In the genomic region with DNA sequence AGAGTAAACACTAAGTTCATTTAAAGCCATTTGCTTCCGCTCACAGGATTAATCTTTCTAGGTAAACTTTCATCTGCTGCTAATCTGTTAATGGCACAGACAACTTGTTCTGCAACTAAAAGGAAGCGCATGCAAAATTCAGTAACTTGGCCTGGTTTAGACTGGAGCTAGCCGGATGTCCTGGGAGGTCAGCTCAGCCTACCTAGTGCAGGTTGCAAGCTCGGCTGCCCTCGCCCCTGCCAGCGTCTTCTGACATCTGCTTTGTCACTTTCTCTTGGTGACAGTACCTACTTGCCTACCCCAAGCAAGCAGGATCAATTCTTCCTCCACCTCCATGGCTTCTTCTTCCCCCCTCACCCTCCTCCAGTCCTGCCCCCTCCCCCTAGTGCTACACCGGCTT, we compare ENCODE assay signal across 10 mouse cellular contexts.
DNase-seq lines count a peak whose midpoint lies in the region; ATAC-seq and TF ChIP-seq lines count a peak whose summit lies in the region.
"Had no signal": no experiment of that assay in that cellular context is flagged by ENCODE, and none has a peak within 500 bp of the region (broad histone marks: within the 10 kb centered on the region; RNA-seq: fewer than 3 reads in every experiment).

No protein-coding gene starts in this region.

- H3K9me3 ChIP-seq in embryonic facial prominence, embryonic 12.5 days, result no peaks in the 10 kb centered on the region
- H3K9me3 ChIP-seq in hindbrain, postnatal 0 days (ENCODE audit: low read length), result no peaks in the 10 kb centered on the region
- no peaks in the 10 kb centered on the region for H3K9me3 ChIP-seq in midbrain, postnatal 0 days (ENCODE audit: low read length)

- no peak overlapping the region for H3K4me3 ChIP-seq in embryonic facial prominence, embryonic 12.5 days
- no peak overlapping the region for H3K4me3 ChIP-seq in hindbrain, postnatal 0 days (ENCODE audit: low read length)
- no peak overlapping the region for H3K4me3 ChIP-seq in midbrain, postnatal 0 days (ENCODE audit: low read depth, low read length)

- H3K4me1 ChIP-seq in embryonic facial prominence, embryonic 12.5 days, result peaks cover 14% of the 10 kb centered on the region; the same call in 1 of the 2 replicates
- H3K4me1 ChIP-seq in hindbrain, postnatal 0 days (ENCODE audit: insufficient read depth, low read length), result peaks cover 13% of the 10 kb centered on the region
- H3K4me1 ChIP-seq in midbrain, postnatal 0 days (ENCODE audit: insufficient read depth, low read length), result no peaks in the 10 kb centered on the region

- no peak overlapping the region for H3K9ac ChIP-seq in embryonic facial prominence, embryonic 12.5 days
- no peak overlapping the region for H3K9ac ChIP-seq in hindbrain, postnatal 0 days (replicated peaks; ENCODE audit: low read length)
- no peak overlapping the region for H3K9ac ChIP-seq in midbrain, postnatal 0 days (replicated peaks; ENCODE audit: low read length, poor library complexity, severe bottlenecking)

- no peaks in the 10 kb centered on the region for H3K36me3 ChIP-seq in embryonic facial prominence, embryonic 12.5 days
- no peaks in the 10 kb centered on the region for H3K36me3 ChIP-seq in hindbrain, postnatal 0 days (ENCODE audit: insufficient read depth, low read length)
- no peaks in the 10 kb centered on the region for H3K36me3 ChIP-seq in midbrain, postnatal 0 days (ENCODE audit: insufficient read depth, low read length)

- no peak for TF ChIP-seq CTCF in hindbrain, postnatal 0 days (IDR thresholded peaks at IDR 0.05; ENCODE audit: low read depth)
- no peak for TF ChIP-seq CTCF in midbrain, postnatal 0 days (IDR thresholded peaks at IDR 0.05)

- peak overlapping the region; percentile 28 for H3K4me2 ChIP-seq in embryonic facial prominence, embryonic 12.5 days (replicated peaks)
- peak overlapping the region; percentile 40; the same call in 1 of the 2 replicates for H3K4me2 ChIP-seq in hindbrain, postnatal 0 days (ENCODE audit: low read depth, low read length)
- H3K4me2 ChIP-seq in midbrain, postnatal 0 days (ENCODE audit: low read depth, low read length, poor library complexity, severe bottlenecking), result peak overlapping the region; percentile 35; the same call in 1 of the 2 replicates

- no peak overlapping the region for H3K27ac ChIP-seq in embryonic facial prominence, embryonic 12.5 days
- no peak overlapping the region for H3K27ac ChIP-seq in hindbrain, postnatal 0 days
- H3K27ac ChIP-seq in midbrain, postnatal 0 days (ENCODE audit: low read depth, low read length), result no peak overlapping the region

- H3K27me3 ChIP-seq in embryonic facial prominence, embryonic 12.5 days, result no peaks in the 10 kb centered on the region
- H3K27me3 ChIP-seq in hindbrain, postnatal 0 days (ENCODE audit: insufficient read depth, low read length), result no peaks in the 10 kb centered on the region
- H3K27me3 ChIP-seq in midbrain, postnatal 0 days (ENCODE audit: insufficient read depth, low read length), result no peaks in the 10 kb centered on the region
- H3K27me3 ChIP-seq: CH12.LX had no signal

- 37% methylated on average over 7 of the region's 7 CpGs for WGBS in embryonic facial prominence, embryonic 12.5 days
- 46% methylated on average over 7 of the region's 7 CpGs for WGBS in hindbrain, postnatal 0 days
- 34% methylated on average over 7 of the region's 7 CpGs for WGBS in midbrain, postnatal 0 days

- no peak for ATAC-seq in embryonic facial prominence, embryonic 12.5 days (ENCODE audit: insufficient number of reproducible peaks, insufficient read depth, low FRiP score, low TSS enrichment)
- no peak for ATAC-seq in hindbrain, postnatal 0 days
- ATAC-seq in midbrain, postnatal 0 days (ENCODE audit: low FRiP score), result no peak
- no peak for ATAC-seq in activated CD4-positive, CD25-positive, alpha-beta regulatory T cell, adult 4 months

- peak; percentile 48 for DNase-seq in kidney, adult 11 months
- DNase-seq in kidney, postnatal 4 days, result no peak
- DNase-seq in hindbrain, postnatal 0 days (ENCODE audit: low spot score), result no peak
- no peak for DNase-seq in midbrain, postnatal 0 days (ENCODE audit: low spot score)
- DNase-seq in layer of hippocampus, postnatal 25 days (ENCODE audit: extremely low spot score in 1 of 2, low spot score in 1 of 2), result no peak
- DNase-seq in ovary, postnatal 10 days (ENCODE audit: low spot score), result no peak
- DNase-seq: gastrocnemius, postnatal 25 days had no signal
